Mouse (Mus musculus) adipose tissue, adult 10 weeks (tissue): ENCODE results near the gene Gif. TPM values are rescaled to one million over a fixed set of nuclear protein-coding genes. Genes with fewer than 3 reads are reported as not detected.

Source experiments
- polyA plus RNA-seq: library from polyadenylated mRNA; stranded (reverse); fragments of 350-450 nt; fragmentation: Illumina TruSeq; extraction: RNeasy Lipid Tissue Mini Kit (QIAGEN cat#74804); gene quantifications from one replicate; pipeline ENCODE4 v1.2.3, GENCODE M21; 2014; ENCODE audit warnings: low read depth, low replicate concordance

Gene Gif
- polyA plus RNA-seq = not detected

DNA sequence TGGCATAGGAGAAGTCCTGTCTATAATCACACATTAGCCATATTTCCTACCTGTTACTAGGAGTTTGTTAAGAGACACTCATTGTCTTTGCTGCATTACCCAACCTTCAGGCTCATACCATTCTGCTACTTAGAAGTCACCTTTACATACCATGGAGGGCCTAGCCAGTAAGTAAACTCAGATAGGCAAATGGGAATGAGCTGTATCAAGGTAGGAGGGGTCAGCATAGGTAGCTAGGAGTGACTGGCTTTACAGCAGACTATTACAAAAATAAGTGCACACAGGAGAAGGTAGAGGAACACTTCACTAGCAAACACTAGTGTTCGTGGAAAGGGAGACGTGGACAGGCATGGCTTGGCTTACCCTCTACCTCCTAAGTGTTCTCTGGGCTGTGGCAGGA, at the start of gene Gif:
Gene Gif, plus strand, starts transcription at position 257 of the 400 bp plus-strand sequence.

DNA sequence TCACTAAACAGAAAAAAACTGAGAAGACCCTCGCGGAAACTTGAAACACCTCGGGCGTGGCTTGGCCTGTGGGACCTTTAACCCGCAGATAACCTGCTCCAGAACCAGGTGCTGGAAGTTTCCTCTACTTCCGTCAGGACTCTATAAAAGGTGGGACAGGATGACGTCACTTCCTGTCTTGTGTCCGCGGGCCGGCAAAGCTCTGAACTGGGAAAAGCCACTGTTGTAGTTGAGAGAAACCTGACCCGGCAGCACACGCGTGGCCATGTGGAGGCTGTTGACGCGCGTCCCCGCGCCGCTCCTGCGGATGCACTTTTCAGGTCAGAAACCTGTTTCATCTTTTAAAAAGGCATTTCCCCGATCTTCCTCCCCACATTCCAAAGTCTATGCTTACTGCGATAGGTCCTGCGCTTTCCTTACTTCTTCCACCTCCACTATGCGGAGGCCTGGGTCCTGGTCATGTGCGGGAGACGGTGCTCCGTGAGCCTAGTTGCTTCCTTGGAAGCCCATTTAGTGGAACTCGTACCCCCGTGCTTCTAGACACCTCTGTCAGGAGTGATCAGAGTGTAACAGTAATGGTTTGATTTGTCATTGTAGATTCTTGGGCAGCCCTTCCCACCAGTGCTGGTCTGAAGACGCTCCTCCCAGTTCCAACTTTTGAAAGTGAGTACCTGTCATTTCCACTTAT, 23.0 kb downstream of the Gif start, which contains the start of gene Mrpl16:
Gene Mrpl16, plus strand, starts transcription at position 187 of the 688 bp plus-strand sequence.

Other genes with a start within 250 kb of the Gif start
- gene Ms4a6b, start 231.0 kb upstream of the Gif start, polyA plus RNA-seq = 11.3 TPM
- 20.0 TPM for gene Ms4a4d, start 210.8 kb upstream of the Gif start, polyA plus RNA-seq
- gene Ms4a6d, start 142.7 kb upstream of the Gif start, polyA plus RNA-seq = 5.1 TPM
- 0.12 TPM for gene Ms4a2, start 123.8 kb upstream of the Gif start, polyA plus RNA-seq
- gene Ms4a3, start 106.7 kb upstream of the Gif start, polyA plus RNA-seq = not detected
- gene Oosp2, start 87.0 kb upstream of the Gif start, polyA plus RNA-seq = not detected
- gene Oosp1, start 56.4 kb upstream of the Gif start, polyA plus RNA-seq = not detected
- gene Oosp3, start 50.5 kb upstream of the Gif start, polyA plus RNA-seq = not detected
- 31.4 TPM for gene Mrpl16, start 22.8 kb downstream of the Gif start, polyA plus RNA-seq
- gene Stx3, start 71.8 kb downstream of the Gif start, polyA plus RNA-seq = 22.8 TPM
- not detected for gene Olfr1417, start 91.7 kb downstream of the Gif start, polyA plus RNA-seq
- not detected for gene Olfr1418, start 113.5 kb downstream of the Gif start, polyA plus RNA-seq
- not detected for gene Olfr1419, start 127.6 kb downstream of the Gif start, polyA plus RNA-seq
- gene Olfr1420, start 139.0 kb downstream of the Gif start, polyA plus RNA-seq = not detected
- gene Patl1, start 164.8 kb downstream of the Gif start, polyA plus RNA-seq = 13.5 TPM
- 46.9 TPM for gene Osbp, start 218.4 kb downstream of the Gif start, polyA plus RNA-seq